Mouse (Mus musculus): Measurements from ENCODE around the gene Gm10638.

GRCm38 (mm10) chr8:86698811-86699421 is 46.6 kb upstream of the Gm10638 start:
- no peak for TF ChIP-seq CTCF (IDR thresholded peaks at IDR 0.05; ENCODE audit: borderline replicate concordance, insufficient read depth, low read depth, low read length)
- TF ChIP-seq POLR2A (IDR thresholded peaks at IDR 0.05; ENCODE audit: borderline replicate concordance, insufficient read depth, low read length): no peak
